Mouse (Mus musculus) hindbrain, embryonic 15.5 days (tissue): Measurements from ENCODE around the gene Tulp1. TPM values are rescaled to one million over a fixed set of nuclear protein-coding genes. Genes with fewer than 3 reads are reported as not detected.
"Not testable (repeated sequence)": the region's sequence is repeated elsewhere in the genome, so short reads cannot be mapped to it uniquely, and the experiment has no call there.

Experiments used
- ATAC-seq: fragments of 200-750 bp; cut with Nextera tagmentation; 2 replicates; pipeline ENCODE4 v1.8.0; 2017; ENCODE audit warnings: low read depth, moderate number of reproducible peaks, moderate TSS enrichment; ENCODE audit not compliant: low FRiP score
- H3K27ac ChIP-seq: fragments of 300-500 bp; sonication (generic); replicated peaks from 2 replicates; pipeline ENCODE4 v1.5.1; 2015; ENCODE audit warnings: mild to moderate bottlenecking, inconsistent platforms
- H3K27me3 ChIP-seq: fragments of 300-500 bp; sonication (generic); 2 replicates; pipeline ENCODE4 v1.6.1; 2015; ENCODE audit warnings: control low read depth, inconsistent platforms
- H3K36me3 ChIP-seq: fragments of 300-500 bp; sonication (generic); 2 replicates; pipeline ENCODE4 v1.6.1; 2015; ENCODE audit warnings: control low read depth, inconsistent platforms
- H3K4me1 ChIP-seq: fragments of 300-500 bp; sonication (generic); replicated peaks from 2 replicates; pipeline ENCODE4 v1.6.1; 2015; ENCODE audit warnings: control low read depth, inconsistent platforms
- H3K4me2 ChIP-seq: fragments of 300-500 bp; sonication (generic); 2 replicates; pipeline ENCODE4 v1.6.1; 2015; ENCODE audit warnings: moderate library complexity, mild to moderate bottlenecking, inconsistent platforms
- H3K4me3 ChIP-seq: fragments of 300-500 bp; sonication (generic); 2 replicates; pipeline ENCODE4 v1.5.1; 2015; ENCODE audit warnings: mild to moderate bottlenecking, inconsistent platforms
- H3K9ac ChIP-seq: fragments of 300-500 bp; sonication (generic); 2 replicates; pipeline ENCODE4 v1.6.1; 2015; ENCODE audit warnings: inconsistent platforms
- H3K9me3 ChIP-seq: fragments of 300-500 bp; sonication (generic); 2 replicates; pipeline ENCODE4 v1.6.1; 2016; ENCODE audit warnings: control low read depth, inconsistent platforms
- WGBS: fragments of 180-500 bp; shearing (Covaris S2); methylation state at CpG from one replicate; pipeline ENCODE4 v1.1.7; 2015; 5-methylcytosine and 5-hydroxymethylcytosine counted together
- polyA plus RNA-seq: library from polyadenylated mRNA; unstranded; fragments of >200 nt; fragmentation: Nextera tagmentation; extraction: Ambion mirVana; gene quantifications from 2 replicates; pipeline ENCODE4 v1.2.1, GENCODE M21; 2015

Tulp1 gene
- polyA plus RNA-seq, 1 experiment from 2014 or later: 1.7 TPM

- no peak for ATAC-seq
- Histone ChIP-seq H3K27me3 (peaks cover 72% of the 10 kb centered on the region), H3K4me2 (peak overlapping the region; percentile 59), H3K9me3 (no peaks in the 10 kb centered on the region), H3K4me1 (peaks cover 24% of the 10 kb centered on the region), H3K4me3 (peak overlapping the region; percentile 30), H3K27ac (no peak overlapping the region), H3K9ac (0 out of 2 replicates have a peak overlapping the region, but pooled peaks have one; percentile 25), H3K36me3 (no peaks in the 10 kb centered on the region)
- WGBS: 1% methylated on average over 25 of the region's 25 CpGs
Measured at GRCm38 (mm10) chr17:28362653-28363292, 2.2 kb downstream of the Tulp1 start.

DNA sequence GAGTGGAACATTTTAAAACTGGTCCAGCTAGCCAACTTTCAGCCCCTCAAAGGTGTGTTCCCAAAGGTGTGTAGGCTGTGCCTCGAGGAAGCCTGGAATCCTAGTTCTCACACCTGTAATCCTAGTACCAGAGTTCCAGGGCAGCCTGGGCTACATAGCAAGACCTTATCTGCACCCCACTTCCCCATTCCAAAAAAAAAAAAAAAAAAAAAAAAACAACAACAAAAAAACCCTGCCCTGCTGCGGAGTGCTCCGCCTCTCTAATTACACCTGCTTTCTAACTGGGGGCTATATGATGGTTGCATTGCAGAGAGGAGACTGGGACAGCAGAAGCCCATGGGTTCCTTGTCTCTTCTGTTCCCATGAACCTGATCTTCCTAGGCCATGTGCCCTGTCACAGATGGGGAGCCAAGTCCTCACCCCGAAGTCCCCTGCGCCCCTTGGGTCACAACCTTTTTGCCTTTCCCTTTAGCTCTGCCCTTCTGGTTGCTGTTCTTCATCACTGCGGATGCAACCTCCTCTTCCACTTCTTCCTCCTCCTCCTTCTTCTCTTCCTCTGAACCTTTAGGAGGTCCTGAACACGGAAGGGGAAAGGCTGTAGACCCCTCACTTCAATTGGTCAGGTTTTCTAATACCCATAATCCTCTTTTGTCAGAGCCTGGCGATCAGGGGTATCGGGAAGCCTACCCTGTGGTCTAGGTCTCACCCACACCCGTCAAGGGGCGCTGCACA lies 2.9 kb downstream of the Tulp1 start:
- Histone ChIP-seq H3K27me3 (peaks cover 72% of the 10 kb centered on the region), H3K36me3 (no peaks in the 10 kb centered on the region), H3K4me1 (peaks cover 24% of the 10 kb centered on the region), H3K9me3 (no peaks in the 10 kb centered on the region), H3K27ac (no peak overlapping the region), H3K4me3 (peak overlapping the region; percentile 30), H3K9ac (0 out of 2 replicates have a peak overlapping the region, but pooled peaks have one; percentile 25), H3K4me2 (peak overlapping the region; percentile 59)
- WGBS: 33% methylated on average over 11 of the region's 11 CpGs
- no peak for ATAC-seq

DNA sequence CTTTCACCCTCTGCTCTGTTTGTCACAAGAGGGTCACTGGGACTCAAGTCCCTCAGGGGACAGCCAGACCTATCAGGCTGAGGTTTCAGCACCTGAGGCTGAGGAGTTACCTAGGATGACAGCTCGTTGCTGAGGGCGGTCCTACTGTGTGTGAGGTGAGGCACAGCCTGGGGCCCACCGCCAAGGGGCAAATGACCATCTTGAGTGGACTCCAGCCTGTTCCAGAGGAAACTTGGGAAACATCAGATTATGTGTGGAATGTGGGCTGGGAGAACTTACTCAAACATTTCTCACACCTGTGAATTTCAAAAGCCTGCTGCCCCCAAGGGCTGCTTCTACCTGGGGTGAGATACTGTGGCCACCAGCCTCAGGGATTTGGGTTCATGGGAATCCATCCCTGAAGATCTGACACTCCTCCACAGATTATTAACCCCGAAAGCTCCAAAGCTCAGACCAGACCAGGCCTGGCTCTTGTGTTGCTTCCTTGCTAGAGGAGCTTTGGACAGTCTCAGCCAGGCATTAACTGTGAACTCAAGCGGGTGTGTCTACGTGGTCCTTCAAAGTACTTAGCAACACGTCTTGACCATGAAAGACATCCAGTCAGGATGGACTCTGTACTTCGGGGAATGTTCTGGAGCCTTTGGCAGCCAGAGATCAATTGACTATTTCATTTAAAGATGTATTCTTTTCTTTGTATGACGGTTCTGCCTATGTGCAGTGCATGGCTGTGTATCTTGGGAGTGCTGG lies 4.3 kb downstream of the Tulp1 start:
- H3K4me3 ChIP-seq: no peak overlapping the region
- H3K4me1 ChIP-seq: peaks cover 24% of the 10 kb centered on the region
- H3K9me3 ChIP-seq: no peaks in the 10 kb centered on the region
- H3K36me3 ChIP-seq: no peaks in the 10 kb centered on the region
- no peak overlapping the region for H3K4me2 ChIP-seq
- H3K9ac ChIP-seq: no peak overlapping the region
- ATAC-seq: no peak
- WGBS: 84% methylated on average over 9 of the region's 9 CpGs
- H3K27ac ChIP-seq: no peak overlapping the region
- H3K27me3 ChIP-seq: peaks cover 67% of the 10 kb centered on the region

DNA sequence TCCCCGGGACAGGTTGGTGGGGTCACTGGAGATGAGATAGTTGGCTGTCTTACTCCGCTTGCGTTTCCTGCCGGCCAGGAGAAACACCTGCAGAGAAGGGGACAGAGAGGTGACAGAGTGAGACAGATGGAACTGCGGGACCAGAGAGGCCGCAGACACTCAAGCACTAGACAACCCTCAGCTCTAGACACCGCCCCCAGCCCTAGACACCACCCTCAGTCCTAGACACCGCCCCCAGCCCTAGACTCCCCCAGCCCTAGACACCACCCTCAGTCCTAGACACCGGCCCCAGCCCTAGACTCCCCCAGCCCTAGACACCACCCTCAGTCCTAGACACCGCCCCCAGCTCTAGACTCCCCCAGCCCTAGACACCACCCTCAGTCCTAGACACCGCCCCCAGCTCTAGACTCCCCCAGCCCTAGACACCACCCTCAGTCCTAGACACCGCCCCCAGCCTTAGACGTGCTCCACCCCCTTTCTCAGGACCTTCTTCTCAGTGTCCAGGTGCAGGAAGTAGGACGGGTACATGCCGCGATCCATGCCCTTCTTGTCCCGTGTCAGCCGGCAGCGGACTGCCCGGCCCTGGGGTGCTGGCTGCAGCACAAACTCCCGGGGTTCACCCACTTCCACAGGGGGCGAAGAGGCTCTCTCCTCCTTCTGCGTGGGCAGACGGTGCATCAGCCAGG lies 6.3 kb downstream of the Tulp1 start:
- not testable (repeated sequence) for H3K27ac ChIP-seq, H3K9me3 ChIP-seq, H3K9ac ChIP-seq, H3K36me3 ChIP-seq, ATAC-seq, H3K4me3 ChIP-seq, H3K4me2 ChIP-seq
- Histone ChIP-seq H3K27me3 (peaks cover 49% of the 10 kb centered on the region), H3K4me1 (peaks cover 14% of the 10 kb centered on the region)
- 11% methylated on average over 24 of the region's 24 CpGs for WGBS

DNA sequence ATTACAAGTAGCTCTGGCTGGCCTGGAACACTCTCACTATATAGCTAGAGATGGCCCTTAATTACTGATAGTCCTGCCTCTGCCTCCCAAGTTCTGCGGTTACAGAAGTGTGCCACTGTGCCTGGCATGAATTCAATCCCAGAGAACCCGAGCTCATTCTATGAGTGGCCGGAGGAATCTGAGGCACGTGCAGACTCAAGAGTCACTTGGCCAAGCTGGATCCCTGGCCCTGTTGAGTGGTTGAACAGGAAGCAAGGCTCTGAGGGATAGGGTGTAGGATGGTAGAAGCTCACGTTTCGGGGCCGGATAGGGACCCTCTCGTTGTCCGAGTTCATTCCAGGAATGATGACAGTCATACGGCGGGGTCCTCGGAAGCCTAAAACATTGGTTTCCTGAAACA lies 9.2 kb downstream of the Tulp1 start:
- Histone ChIP-seq H3K27ac (no peak overlapping the region), H3K4me3 (no peak overlapping the region), H3K9ac (no peak overlapping the region), H3K9me3 (no peaks in the 10 kb centered on the region), H3K27me3 (peaks cover 34% of the 10 kb centered on the region), H3K4me1 (peaks cover 10% of the 10 kb centered on the region), H3K36me3 (no peaks in the 10 kb centered on the region), H3K4me2 (no peak overlapping the region)
- ATAC-seq: no peak
- WGBS: 88% methylated on average over 12 of the region's 12 CpGs

DNA sequence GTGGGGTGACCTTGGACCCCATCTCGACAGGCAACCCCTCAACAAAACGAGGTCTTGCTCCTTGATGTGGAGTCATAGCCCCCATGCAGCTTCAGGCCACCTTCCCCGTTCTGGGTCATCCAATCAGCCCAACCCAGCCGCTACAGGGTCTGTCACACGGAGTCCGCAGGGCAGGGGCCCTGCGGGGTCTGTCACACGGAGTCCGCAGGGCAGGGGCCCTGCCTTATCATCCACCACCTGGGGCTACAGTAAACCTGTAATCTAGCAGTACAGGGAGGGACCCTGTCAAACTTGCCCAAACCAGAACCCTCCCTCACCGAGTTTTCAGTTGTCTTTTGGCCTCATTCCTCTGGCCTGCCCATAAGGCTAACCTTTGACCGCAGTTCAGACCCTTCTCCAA lies 13.0 kb downstream of the Tulp1 start:
- Histone ChIP-seq H3K4me2 (0 out of 2 replicates have a peak overlapping the region, but pooled peaks have one; percentile 98), H3K27me3 (peaks cover 12% of the 10 kb centered on the region), H3K4me1 (peaks cover 26% of the 10 kb centered on the region), H3K36me3 (no peaks in the 10 kb centered on the region), H3K9ac (no peak overlapping the region), H3K27ac (no peak overlapping the region), H3K4me3 (no peak overlapping the region), H3K9me3 (no peaks in the 10 kb centered on the region)
- WGBS: 11% methylated on average over 11 of the region's 11 CpGs
- ATAC-seq: no peak

- H3K9me3 ChIP-seq: no peaks in the 10 kb centered on the region
- 0 out of 2 replicates have a peak overlapping the region, but pooled peaks have one; percentile 61 for H3K27ac ChIP-seq
- peaks cover 13% of the 10 kb centered on the region for H3K27me3 ChIP-seq
- H3K4me2 ChIP-seq: peak overlapping the region; percentile 98
- ATAC-seq: no peak; the same call in 1 of the 2 replicates
- 2% methylated on average over 29 of the region's 29 CpGs for whole genome bisulfite sequencing
- H3K4me3 ChIP-seq: peak overlapping the region; percentile 50
- H3K36me3 ChIP-seq: no peaks in the 10 kb centered on the region
- H3K9ac ChIP-seq: peak overlapping the region; percentile 48
- peaks cover 26% of the 10 kb centered on the region for H3K4me1 ChIP-seq
Measured at GRCm38 (mm10) chr17:28351353-28351890, 13.6 kb downstream of the Tulp1 start.

DNA sequence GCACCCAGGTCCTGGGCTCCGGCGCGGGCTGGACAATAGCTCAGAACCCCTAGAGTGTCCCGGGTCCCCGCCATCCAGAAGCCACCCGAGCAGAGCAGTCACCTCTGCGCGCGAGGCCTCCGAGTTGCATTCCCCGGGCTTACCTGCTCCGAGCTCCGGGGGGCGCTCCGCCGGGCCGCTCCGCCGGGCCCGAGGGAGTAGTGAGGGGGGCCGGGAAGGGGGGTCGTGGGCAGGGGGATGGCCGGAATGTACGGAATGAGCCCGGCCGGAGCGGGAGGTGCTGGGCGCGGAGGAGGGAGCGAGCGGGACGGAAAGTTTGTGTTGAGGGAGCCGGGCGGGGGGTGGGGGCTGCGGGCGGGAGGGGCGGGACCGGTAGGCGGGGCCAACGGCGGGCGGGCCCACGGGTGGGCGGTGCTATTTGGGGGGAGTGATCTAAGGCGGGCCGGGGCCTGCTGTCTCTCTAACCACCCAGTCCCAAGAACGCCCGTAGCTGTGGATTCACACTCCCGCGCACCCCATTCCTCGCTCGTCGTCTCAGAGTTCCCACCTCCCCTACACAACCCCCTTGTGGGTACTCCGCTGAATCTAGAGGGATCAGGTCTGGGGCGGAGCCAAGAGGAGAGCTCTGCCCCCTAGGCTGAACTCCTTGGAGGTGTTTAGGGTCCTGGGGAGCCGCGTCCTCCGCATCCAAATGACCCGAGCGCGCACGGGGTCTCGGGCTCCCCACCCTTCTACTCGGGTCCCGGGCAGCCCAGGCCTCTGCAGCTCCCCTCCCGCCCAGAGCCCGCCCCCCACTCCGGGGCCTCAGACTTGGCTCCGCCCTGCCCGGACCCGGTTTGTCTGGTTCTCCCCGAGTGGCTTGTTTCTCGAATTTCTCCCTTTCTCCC lies 14.3 kb downstream of the Tulp1 start, which contains the start of gene Tead3:
Gene Tead3 (minus strand): TSS at position 352 of the 887 bp plus-strand sequence.
- Histone ChIP-seq H3K4me1 (peaks cover 30% of the 10 kb centered on the region), H3K36me3 (no peaks in the 10 kb centered on the region), H3K4me3 (peak within 1 kb of the TSS; percentile 50), H3K9me3 (no peaks in the 10 kb centered on the region), H3K9ac (peak within 1 kb of the TSS; percentile 55), H3K4me2 (peak within 1 kb of the TSS; percentile 98), H3K27ac (peak within 1 kb of the TSS; percentile 61), H3K27me3 (peaks cover 15% of the 10 kb centered on the region)
- WGBS: under 1% methylated on average over 62 of the region's 73 CpGs
- peak; percentile 77 for ATAC-seq

GRCm38 (mm10) chr17:28349901-28350465 lies 15.0 kb downstream of the Tulp1 start:
- H3K27me3 ChIP-seq: peaks cover 15% of the 10 kb centered on the region

DNA sequence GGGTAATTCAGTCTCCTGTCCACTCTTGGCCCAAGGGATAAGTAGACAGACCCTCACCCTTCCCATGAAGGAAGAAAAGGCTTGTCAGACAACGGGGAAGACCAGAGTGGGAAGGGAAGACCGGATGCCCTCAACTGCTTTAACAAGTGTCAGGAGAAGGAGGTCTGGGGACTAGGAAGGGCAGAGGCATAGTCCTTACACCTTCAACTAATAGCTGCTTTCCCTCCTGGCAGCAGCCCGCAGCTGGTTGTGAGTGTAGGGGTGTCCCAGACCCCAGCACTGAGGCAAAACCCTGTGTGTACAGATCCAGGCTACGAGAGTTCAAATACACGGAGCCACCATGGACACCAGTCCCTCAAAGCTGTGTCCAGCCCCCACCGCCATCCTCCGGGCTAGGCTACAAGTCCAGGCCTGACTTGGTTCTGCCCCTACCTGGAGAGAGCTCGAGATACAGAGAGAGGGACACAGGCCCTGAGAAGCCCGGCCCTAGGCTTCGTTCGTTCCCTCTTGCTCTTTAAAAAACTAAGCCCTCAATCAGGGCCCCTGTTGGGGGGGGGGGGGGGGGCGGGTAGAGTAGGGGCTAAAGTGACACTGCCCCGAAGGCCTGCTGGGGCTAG lies 15.7 kb downstream of the Tulp1 start:
- no peak overlapping the region for H3K27ac ChIP-seq
- H3K4me3 ChIP-seq: peak overlapping the region; percentile 50
- H3K9me3 ChIP-seq: no peaks in the 10 kb centered on the region
- peaks cover 15% of the 10 kb centered on the region for H3K27me3 ChIP-seq
- WGBS: 17% methylated on average over 13 of the region's 13 CpGs
- H3K4me2 ChIP-seq: peak overlapping the region; percentile 98
- no peaks in the 10 kb centered on the region for H3K36me3 ChIP-seq
- peak overlapping the region; percentile 55; the same call in 1 of the 2 replicates for H3K9ac ChIP-seq
- no peak for ATAC-seq
- H3K4me1 ChIP-seq: peaks cover 35% of the 10 kb centered on the region

More at GRCm38 (mm10) chr17:28349901-28350465, 15.0 kb downstream of the Tulp1 start:
- H3K4me1 ChIP-seq: peaks cover 35% of the 10 kb centered on the region
- WGBS: under 1% methylated on average over 45 of the region's 54 CpGs
- peak overlapping the region; percentile 46 for H3K27ac ChIP-seq
- peak overlapping the region; percentile 50 for H3K4me3 ChIP-seq
- H3K9ac ChIP-seq: peak overlapping the region; percentile 55
- peak overlapping the region; percentile 98 for H3K4me2 ChIP-seq
- no peaks in the 10 kb centered on the region for H3K9me3 ChIP-seq
- ATAC-seq: peak; percentile 37; the same call in 1 of the 2 replicates
- no peaks in the 10 kb centered on the region for H3K36me3 ChIP-seq
